Mouse (Mus musculus) MEL (cell line): ENCODE data around the gene Dnajc11. TPM values are rescaled to one million over a fixed set of nuclear protein-coding genes. Genes with fewer than 3 reads are reported as not detected.

Source experiments
- DNase-seq: peaks from one replicate; pipeline ENCODE4 v3.0.0; 2011; ENCODE audit warnings: low read depth, low spot score
- H3K27ac ChIP-seq: 2 replicates; pipeline ENCODE4 v1.5.1; 2012; ENCODE audit warnings: low read depth, mild to moderate bottlenecking, control low read depth, low read length, moderate library complexity; ENCODE audit not compliant: control insufficient read depth
- H3K27me3 ChIP-seq, 2 experiments: fragments of 150-350 bp in 1 of 2; sonication (generic) in 1 of 2; 2 replicates each; pipeline ENCODE4 v1.6.1; 2012; ENCODE audit warnings: low read length in 2 of 2, mild to moderate bottlenecking in 2 of 2, improper control_type of control experiment in 1 of 2, moderate library complexity in 1 of 2; ENCODE audit not compliant: insufficient read depth in 2 of 2, control insufficient read depth in 1 of 2
- H3K36me3 ChIP-seq, 2 experiments: 2 replicates each; pipeline ENCODE4 v1.6.1; 2012 to 2014; ENCODE audit warnings: low read length in 2 of 2, improper control_type of control experiment in 1 of 2, inconsistent platforms in 1 of 2, mild to moderate bottlenecking in 1 of 2; ENCODE audit not compliant: insufficient read depth in 2 of 2, control insufficient read depth in 1 of 2
- H3K4me1 ChIP-seq, 2 experiments: fragments of 150-350 bp in 1 of 2; sonication (generic) in 1 of 2; 2 replicates each; pipeline ENCODE4 v1.6.1; 2012; ENCODE audit warnings: low read length in 2 of 2, improper control_type of control experiment in 1 of 2, mild to moderate bottlenecking in 1 of 2; ENCODE audit not compliant: insufficient read depth in 2 of 2, control insufficient read depth in 1 of 2
- H3K4me3 ChIP-seq, 2 experiments: fragments of 150-350 bp in 1 of 2; sonication (generic) in 1 of 2; 2 replicates each; pipeline ENCODE4 v1.5.1; 2012; ENCODE audit warnings: low read depth in 2 of 2, low read length in 2 of 2, mild to moderate bottlenecking in 2 of 2, moderate library complexity in 2 of 2, control low read depth in 1 of 2, improper control_type of control experiment in 1 of 2; ENCODE audit not compliant: control insufficient read depth in 1 of 2, insufficient read depth in 1 of 2
- H3K79me2 ChIP-seq: 2 replicates; pipeline ENCODE4 v1.6.1; 2012; ENCODE audit warnings: mild to moderate bottlenecking, low read length, moderate library complexity; ENCODE audit not compliant: control insufficient read depth, poor library complexity, insufficient read depth
- H3K9ac ChIP-seq: 2 replicates; pipeline ENCODE4 v1.6.1; 2012; ENCODE audit warnings: low read depth, mild to moderate bottlenecking, control low read depth, low read length, moderate library complexity; ENCODE audit not compliant: control insufficient read depth, poor library complexity, severe bottlenecking
- H3K9me3 ChIP-seq: fragments of 150-350 bp; sonication (generic); replicated peaks from 2 replicates; pipeline ENCODE4 v1.6.1; 2012; ENCODE audit warnings: mild to moderate bottlenecking, low read length, improper control_type of control experiment, moderate library complexity; ENCODE audit not compliant: insufficient read depth
- CHD2 ChIP-seq: IDR thresholded peaks from 2 replicates; pipeline ENCODE4 v1.6.1; 2011; ENCODE audit warnings: low read length, improper control_type of control experiment
- EP300 ChIP-seq, 2 experiments: IDR thresholded peaks; 2 replicates each; pipeline ENCODE4 v1.6.1; 2011; ENCODE audit warnings: improper control_type of control experiment in 2 of 2, low read length in 2 of 2, low read depth in 1 of 2, mild to moderate bottlenecking in 1 of 2
- ETS1 ChIP-seq: IDR thresholded peaks from 2 replicates; pipeline ENCODE4 v1.6.1; 2012; ENCODE audit warnings: low read depth, mild to moderate bottlenecking, inconsistent platforms, low read length, improper control_type of control experiment, moderate library complexity
- GABPA ChIP-seq: IDR thresholded peaks from 2 replicates; pipeline ENCODE4 v1.6.1; 2012; ENCODE audit warnings: low read depth, mild to moderate bottlenecking, inconsistent platforms, low read length, improper control_type of control experiment, moderate library complexity
- GATA1 ChIP-seq: IDR thresholded peaks from 2 replicates; pipeline ENCODE4 v1.6.1; 2011; ENCODE audit warnings: low read depth, low read length, improper control_type of control experiment
- JUND ChIP-seq: IDR thresholded peaks from 2 replicates; pipeline ENCODE4 v1.6.1; 2011; ENCODE audit warnings: low read depth, mild to moderate bottlenecking, improper control_type of control experiment, low read length
- KAT2A ChIP-seq: conservative IDR thresholded peaks from 2 replicates; pipeline ENCODE4 v1.6.1; 2012; ENCODE audit warnings: low read depth, low read length, improper control_type of control experiment, inconsistent platforms
- MAFK ChIP-seq: IDR thresholded peaks from 2 replicates; pipeline ENCODE4 v1.6.1; 2011; ENCODE audit warnings: low read depth, mild to moderate bottlenecking, low read length, improper control_type of control experiment, borderline replicate concordance
- MAX ChIP-seq: IDR thresholded peaks from 2 replicates; pipeline ENCODE4 v1.6.1; 2011; ENCODE audit warnings: low read length, improper control_type of control experiment
- MAZ ChIP-seq: IDR thresholded peaks from 2 replicates; pipeline ENCODE4 v1.6.1; 2012; ENCODE audit warnings: low read depth, mild to moderate bottlenecking, inconsistent platforms, low read length, improper control_type of control experiment
- MEF2A ChIP-seq: IDR thresholded peaks from 2 replicates; pipeline ENCODE4 v1.6.1; 2014; ENCODE audit warnings: low read depth, mild to moderate bottlenecking, inconsistent platforms, low read length, improper control_type of control experiment; ENCODE audit not compliant: poor library complexity, insufficient replicate concordance, severe bottlenecking; ENCODE audit errors: extremely low read depth
- MXI1 ChIP-seq: IDR thresholded peaks from 2 replicates; pipeline ENCODE4 v1.6.1; 2011; ENCODE audit warnings: mild to moderate bottlenecking, low read depth, low read length, improper control_type of control experiment
- MYC ChIP-seq: IDR thresholded peaks from 2 replicates; pipeline ENCODE4 v1.6.1; 2011; ENCODE audit warnings: low read depth, mild to moderate bottlenecking, low read length, improper control_type of control experiment, moderate library complexity
- NELFE ChIP-seq: IDR thresholded peaks from 2 replicates; pipeline ENCODE4 v1.6.1; 2011; ENCODE audit warnings: low read depth, low read length, improper control_type of control experiment
- NRF1 ChIP-seq: IDR thresholded peaks from 2 replicates; pipeline ENCODE4 v1.6.1; 2014; ENCODE audit warnings: low read depth, mild to moderate bottlenecking, inconsistent platforms, low read length, improper control_type of control experiment, moderate library complexity; ENCODE audit not compliant: poor library complexity, insufficient read depth, severe bottlenecking
- POLR2A ChIP-seq, 2 experiments: IDR thresholded peaks; 2 replicates each; pipeline ENCODE4 v1.6.1; 2011 to 2012; ENCODE audit warnings: low read length in 2 of 2, mild to moderate bottlenecking in 2 of 2, control low read depth in 1 of 2, improper control_type of control experiment in 1 of 2, low read depth in 1 of 2, moderate library complexity in 1 of 2; ENCODE audit not compliant: control insufficient read depth in 1 of 2, insufficient read depth in 1 of 2, poor library complexity in 1 of 2
- RAD21 ChIP-seq: IDR thresholded peaks from 2 replicates; pipeline ENCODE4 v1.6.1; 2011; ENCODE audit warnings: mild to moderate bottlenecking, low read depth, low read length, improper control_type of control experiment
- SIN3A ChIP-seq: IDR thresholded peaks from 2 replicates; pipeline ENCODE4 v1.6.1; 2012; ENCODE audit warnings: low read length, improper control_type of control experiment, inconsistent platforms
- TAL1 ChIP-seq: IDR thresholded peaks from 2 replicates; pipeline ENCODE4 v1.6.1; 2012; ENCODE audit warnings: mild to moderate bottlenecking, inconsistent platforms, low read length, moderate library complexity, mixed read lengths
- TCF12 ChIP-seq: IDR thresholded peaks from 2 replicates; pipeline ENCODE4 v1.6.1; 2014; ENCODE audit warnings: low read depth, mild to moderate bottlenecking, inconsistent platforms, low read length, improper control_type of control experiment, moderate library complexity
- USF2 ChIP-seq, 2 experiments: IDR thresholded peaks; 2 replicates each; pipeline ENCODE4 v1.6.1; 2011 to 2012; ENCODE audit warnings: improper control_type of control experiment in 2 of 2, low read length in 2 of 2, borderline replicate concordance in 1 of 2, inconsistent platforms in 1 of 2, low read depth in 1 of 2, mild to moderate bottlenecking in 1 of 2; ENCODE audit not compliant: insufficient read depth in 1 of 2
- ZC3H11A ChIP-seq: IDR thresholded peaks from 2 replicates; pipeline ENCODE4 v1.6.1; 2012; ENCODE audit warnings: low read depth, mild to moderate bottlenecking, inconsistent platforms, low read length, improper control_type of control experiment
- ZKSCAN1 ChIP-seq: IDR thresholded peaks from 2 replicates; pipeline ENCODE4 v1.6.1; 2012; ENCODE audit warnings: low read depth, mild to moderate bottlenecking, inconsistent platforms, low read length, improper control_type of control experiment, moderate library complexity
- ZMIZ1 ChIP-seq: IDR thresholded peaks from 2 replicates; pipeline ENCODE4 v1.6.1; 2012; ENCODE audit warnings: low read depth, mild to moderate bottlenecking, inconsistent platforms, low read length, improper control_type of control experiment, moderate library complexity
- polyA plus RNA-seq, 2 experiments: library from polyadenylated mRNA; stranded (reverse) in 1 of 2; unstranded in 1 of 2; fragments of >175 nt in 1 of 2; fragments of >200 nt in 1 of 2; gene quantifications; 2 replicates each; pipeline versions ENCODE4 v1.2.1 to v1.2.4; 2012; ENCODE audit warnings: low replicate concordance in 2 of 2, low read depth in 1 of 2; ENCODE audit not compliant: insufficient read length in 2 of 2, insufficient read depth in 1 of 2, missing spikeins in 1 of 2
- total RNA-seq: library from RNA; depleted of rRNA; stranded (reverse); fragments of 300-350 nt; gene quantifications from 2 replicates; pipeline ENCODE4 v1.2.3, GENCODE M21; 2012

Dnajc11 gene
- total and polyA plus RNA-seq, 3 experiments, result 128 to 278 (median 157) TPM

- Histone ChIP-seq H3K9ac (no peak overlapping the region), H3K9me3 (no peaks in the 10 kb centered on the region), H3K4me1 (peaks cover 0 to 5% of the 10 kb centered on the region in 2 experiments; a peak in 3 of 4 replicates), H3K36me3 (peaks cover 0 to 3% of the 10 kb centered on the region in 2 experiments; a peak in 2 of 4 replicates), H3K27me3 (no peaks in the 10 kb centered on the region), H3K4me3 (no peak overlapping the region), H3K79me2 (peaks cover 6% of the 10 kb centered on the region; the same call in 1 of the 2 replicates), H3K27ac (no peak overlapping the region)
- TF ChIP-seq EP300 (IDR thresholded peaks at IDR 0.05; ENCODE audit: low read depth in 1 of 2, low read length in 2 of 2), result no peak
- TF ChIP-seq JUND, result no peak
- TF ChIP-seq NRF1, result no peak
- TF ChIP-seq NELFE, result no peak
- TF ChIP-seq GATA1, result no peak
- TF ChIP-seq GABPA, result no peak
- no peak for DNase-seq
Measured at GRCm38 (mm10) chr4:151983560-151983959, 50.1 kb downstream of the Dnajc11 start.

GRCm38 (mm10) chr4:151985886-151986285, 52.4 kb downstream of the Dnajc11 start:
- Histone ChIP-seq H3K4me1 (peaks cover 0 to 5% of the 10 kb centered on the region in 2 experiments; a peak in 3 of 4 replicates), H3K4me3 (no peak overlapping the region), H3K79me2 (peaks cover 7% of the 10 kb centered on the region; the same call in 1 of the 2 replicates), H3K27me3 (no peaks in the 10 kb centered on the region), H3K27ac (no peak overlapping the region), H3K9me3 (no peaks in the 10 kb centered on the region), H3K9ac (no peak overlapping the region), H3K36me3 (peaks cover 0 to 3% of the 10 kb centered on the region in 2 experiments; a peak in 2 of 4 replicates)
- DNase-seq, result no peak
- no peak for TF ChIP-seq MAFK
- TF ChIP-seq POLR2A (IDR thresholded peaks at IDR 0.05; ENCODE audit: control insufficient read depth in 1 of 2, insufficient read depth in 1 of 2, low read depth in 1 of 2, low read length in 2 of 2, poor library complexity in 1 of 2), result no peak

DNA sequence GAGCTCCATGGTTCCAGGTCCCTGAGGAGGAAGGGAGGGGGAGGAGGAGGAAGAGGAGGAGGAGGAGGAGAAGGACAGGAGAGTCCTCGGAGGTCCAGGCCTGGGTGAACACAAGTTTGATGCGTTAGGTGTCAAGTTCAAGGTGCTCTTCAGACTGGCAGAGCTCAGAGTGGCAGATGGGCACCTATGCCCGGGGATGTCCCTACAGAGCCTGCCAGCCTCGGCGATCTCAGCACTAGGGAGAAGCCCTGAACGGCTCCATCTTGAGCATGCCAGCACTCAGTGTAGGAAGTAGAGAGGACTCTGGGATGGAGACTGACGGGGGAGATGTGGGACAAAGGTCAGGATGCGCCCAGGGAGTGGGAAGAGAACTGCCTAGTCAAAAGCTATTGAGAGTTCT, 53.2 kb downstream of the Dnajc11 start:
- H3K9me3 ChIP-seq, result no peaks in the 10 kb centered on the region
- H3K4me3 ChIP-seq, result no peak overlapping the region
- no peak for DNase-seq
- no peaks in the 10 kb centered on the region for H3K27me3 ChIP-seq
- peaks cover 7% of the 10 kb centered on the region; the same call in 1 of the 2 replicates for H3K79me2 ChIP-seq
- TF ChIP-seq MXI1 (no peak), USF2 (IDR thresholded peaks at IDR 0.05; ENCODE audit: borderline replicate concordance in 1 of 2, insufficient read depth in 1 of 2, low read depth in 1 of 2, low read length in 2 of 2) (no peak), TCF12 (no peak), KAT2A (no peak), CHD2 (no peak), ETS1 (no peak), MEF2A (no peak), MAX (no peak), SIN3A (no peak), ZC3H11A (no peak), MAZ (no peak), POLR2A (IDR thresholded peaks at IDR 0.05; ENCODE audit: control insufficient read depth in 1 of 2, insufficient read depth in 1 of 2, low read depth in 1 of 2, low read length in 2 of 2, poor library complexity in 1 of 2) (no peak), NELFE (no peak), GABPA (no peak), MYC (no peak), ZMIZ1 (no peak), RAD21 (no peak), TAL1 (no peak), ZKSCAN1 (no peak), EP300 (IDR thresholded peaks at IDR 0.05; ENCODE audit: low read depth in 1 of 2, low read length in 2 of 2) (no peak)
- H3K27ac ChIP-seq, result no peak overlapping the region
- H3K36me3 ChIP-seq, result peaks cover 0 to 3% of the 10 kb centered on the region in 2 experiments; a peak in 1 of 4 replicates
- peaks cover 0 to 5% of the 10 kb centered on the region in 2 experiments; a peak in 3 of 4 replicates for H3K4me1 ChIP-seq
- H3K9ac ChIP-seq, result no peak overlapping the region
